Mouse (Mus musculus): ENCODE data around the gene Eci1. TPM values are rescaled to one million over a fixed set of nuclear protein-coding genes. Genes with fewer than 3 reads are reported as not detected.

Gene Eci1
- total RNA-seq, 4 experiments from 2014 or later, result 133 to 159 (median 146) TPM

DNA sequence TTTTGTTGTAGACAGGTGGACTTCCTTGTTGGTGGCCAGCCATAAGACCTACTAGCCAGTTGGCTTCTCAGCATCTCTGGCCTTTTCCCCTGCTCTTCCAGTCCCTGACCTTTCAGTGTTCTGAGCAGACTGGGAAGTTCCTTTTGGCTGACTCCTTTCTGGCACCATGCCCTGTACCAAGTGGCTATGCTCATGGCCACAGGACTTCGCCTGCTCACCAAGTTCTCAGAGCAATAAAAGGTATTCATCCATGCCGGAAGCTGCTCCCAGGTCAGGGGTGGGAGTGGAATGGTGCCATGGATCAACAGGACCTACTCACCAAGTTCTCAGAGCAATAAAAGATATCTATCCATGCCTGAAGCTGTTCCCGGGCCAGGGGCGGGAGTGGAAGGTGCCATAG is 46.1 kb downstream of the Eci1 start:
- peak; percentile 52 to 69 for DNase-seq (ENCODE audit: low spot score in 2 of 2)

DNA sequence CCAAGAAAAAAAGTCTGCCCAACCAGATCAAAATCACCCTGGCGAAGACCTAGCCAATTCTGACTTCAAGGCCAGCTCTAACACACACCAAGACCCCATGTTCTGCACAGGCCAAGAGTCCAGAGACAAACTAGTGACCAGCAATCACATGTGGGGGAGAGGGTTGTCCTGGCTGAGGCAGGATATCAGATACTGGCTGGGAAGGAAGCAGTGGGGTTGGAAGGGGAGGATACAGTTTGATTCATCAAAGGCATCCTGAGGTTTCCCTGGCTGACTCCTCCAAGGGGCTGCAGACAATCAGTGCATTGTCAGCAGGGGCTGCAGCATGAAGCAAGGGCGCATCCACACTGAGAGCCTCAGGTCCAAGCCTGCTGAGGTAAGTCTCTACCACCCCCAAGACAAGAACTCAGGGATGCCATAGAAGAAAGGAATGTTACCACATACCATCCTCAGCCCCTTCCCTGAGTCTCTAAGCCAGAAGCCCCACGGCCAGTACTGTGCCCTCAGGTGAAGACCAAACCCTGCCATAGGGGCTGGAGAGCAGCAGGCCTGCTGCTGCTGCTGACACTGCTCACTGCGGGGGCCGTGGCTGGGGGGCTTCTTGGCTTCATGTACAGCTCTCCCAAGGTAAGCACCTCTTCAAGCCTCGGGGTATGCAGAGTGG is 47.3 kb downstream of the Eci1 start, which contains the start of gene Bricd5:
Gene Bricd5, plus strand, starts transcription at position 273 of the 664 bp plus-strand sequence.
- DNase-seq (ENCODE audit: low spot score in 2 of 2), result no peak

DNA sequence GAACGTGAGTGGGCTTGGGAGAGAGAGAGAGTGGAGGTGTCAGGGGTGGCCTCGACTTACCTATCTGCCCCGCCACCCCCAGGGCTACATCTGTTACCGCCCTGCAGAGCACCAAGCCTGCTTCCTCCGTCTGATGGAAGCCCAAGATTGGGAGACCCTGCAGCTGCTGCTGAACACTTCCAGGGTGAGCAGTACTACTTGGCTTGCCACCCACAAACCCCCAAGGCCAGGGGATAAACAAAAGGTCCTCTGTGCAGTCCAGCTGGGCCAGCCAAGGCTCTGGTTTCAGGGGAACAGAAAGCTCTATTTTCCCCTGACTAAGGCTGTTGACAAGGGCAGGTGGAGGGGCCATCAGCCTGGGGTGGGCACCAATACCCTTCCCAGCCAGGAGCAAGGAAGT is 48.1 kb downstream of the Eci1 start:
- DNase-seq (ENCODE audit: low spot score in 2 of 2), result no peak

DNA sequence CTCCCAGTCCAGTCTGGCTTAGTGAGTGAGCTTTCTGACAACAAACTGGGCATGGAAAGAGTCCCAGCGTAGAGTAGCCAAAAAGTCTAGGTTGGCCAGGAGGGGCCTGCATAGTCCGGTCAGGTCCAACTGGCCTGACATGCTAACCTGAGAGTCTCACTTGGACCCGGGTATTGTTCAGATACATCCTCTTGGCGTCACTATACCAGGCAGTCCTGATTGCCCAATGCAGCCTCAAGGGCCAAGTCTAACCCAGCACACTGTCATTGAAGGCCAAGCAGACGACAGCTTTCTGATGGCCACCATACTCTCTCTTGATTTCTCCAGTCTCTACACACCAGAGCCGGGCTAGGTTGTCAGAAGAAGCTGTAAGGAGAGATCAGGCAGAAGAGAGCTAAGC is 49.1 kb downstream of the Eci1 start:
- no peak for DNase-seq (ENCODE audit: low spot score in 2 of 2)

DNA sequence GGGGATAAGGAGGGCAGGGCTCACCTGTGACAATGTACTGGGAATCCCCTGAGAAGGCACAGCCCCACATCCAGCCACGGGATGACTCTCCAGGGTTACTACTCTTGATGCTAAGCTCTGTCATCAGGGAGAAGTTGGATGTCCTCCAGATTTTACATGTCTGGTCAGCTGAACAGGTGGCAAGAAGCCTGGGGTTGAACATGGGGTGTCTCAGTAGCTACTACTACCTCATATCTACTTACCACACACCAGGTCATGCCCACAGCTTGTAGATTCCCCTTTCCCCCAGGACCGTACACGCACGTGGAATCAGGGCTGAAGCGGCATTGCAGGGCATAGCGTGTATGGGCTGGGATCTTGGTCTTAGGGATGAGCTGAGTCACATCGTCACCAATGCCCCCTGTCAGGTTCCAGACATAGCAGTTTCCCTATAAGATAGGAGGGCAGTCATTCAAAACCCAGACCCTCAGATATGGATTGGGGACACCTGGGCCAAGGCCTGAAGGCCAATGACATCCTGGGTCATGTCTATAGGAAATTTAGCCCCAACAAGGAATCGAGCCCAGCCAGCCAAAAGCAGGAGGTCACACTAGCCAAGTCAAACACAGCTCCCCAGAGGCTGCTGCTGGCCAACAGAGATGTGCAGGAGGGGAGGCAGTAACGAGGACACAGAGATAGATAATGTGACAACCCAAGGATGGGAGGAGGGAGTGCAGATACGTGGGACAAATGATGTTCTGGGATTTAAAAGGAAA is 49.8 kb downstream of the Eci1 start:
- DNase-seq (ENCODE audit: low spot score in 2 of 2), result no peak

DNA sequence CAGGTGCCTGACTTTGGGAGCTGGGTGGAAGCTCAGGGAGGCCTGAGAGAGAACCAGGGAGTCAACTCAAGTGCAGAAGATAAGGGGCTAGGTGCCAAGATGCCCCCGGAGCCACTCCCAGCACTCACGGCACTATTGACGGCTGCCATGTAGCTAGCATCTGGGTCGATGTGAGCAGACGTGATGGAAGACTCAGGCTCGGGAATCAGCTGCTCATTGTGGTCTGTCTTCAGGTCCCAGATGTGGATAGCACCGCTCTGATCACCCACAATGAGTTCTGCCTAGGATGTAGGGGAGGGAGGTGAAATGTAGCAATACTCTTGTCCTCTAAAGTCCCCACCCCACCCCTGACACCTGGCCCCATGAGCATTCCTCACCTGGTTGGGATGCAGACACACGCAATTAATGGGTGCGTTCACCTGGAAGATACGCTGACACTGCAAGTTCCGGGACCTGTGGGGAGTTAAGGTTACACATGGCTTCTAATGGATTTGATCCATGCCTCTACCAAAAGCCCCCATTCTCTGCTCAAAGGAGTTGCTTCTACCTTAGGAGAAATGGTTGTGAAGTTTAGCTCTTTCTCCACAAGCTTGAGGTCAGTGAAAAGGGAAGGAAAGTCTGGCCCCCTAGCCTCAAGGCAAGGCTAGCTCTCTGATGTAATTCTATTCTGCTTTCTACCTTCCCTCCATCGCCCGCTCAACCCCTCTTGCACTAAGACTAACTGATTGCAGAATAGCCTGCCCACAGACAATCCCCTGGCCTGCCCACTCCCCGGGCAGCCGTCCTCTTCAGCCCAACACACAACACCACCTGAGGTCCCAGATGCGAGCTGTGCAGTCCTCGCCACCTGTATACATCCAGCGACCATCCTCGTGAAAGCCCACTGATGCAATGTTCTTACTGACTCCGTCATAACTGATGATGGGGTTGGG is 50.9 kb downstream of the Eci1 start:
- no peak for DNase-seq (ENCODE audit: low spot score in 2 of 2)

DNA sequence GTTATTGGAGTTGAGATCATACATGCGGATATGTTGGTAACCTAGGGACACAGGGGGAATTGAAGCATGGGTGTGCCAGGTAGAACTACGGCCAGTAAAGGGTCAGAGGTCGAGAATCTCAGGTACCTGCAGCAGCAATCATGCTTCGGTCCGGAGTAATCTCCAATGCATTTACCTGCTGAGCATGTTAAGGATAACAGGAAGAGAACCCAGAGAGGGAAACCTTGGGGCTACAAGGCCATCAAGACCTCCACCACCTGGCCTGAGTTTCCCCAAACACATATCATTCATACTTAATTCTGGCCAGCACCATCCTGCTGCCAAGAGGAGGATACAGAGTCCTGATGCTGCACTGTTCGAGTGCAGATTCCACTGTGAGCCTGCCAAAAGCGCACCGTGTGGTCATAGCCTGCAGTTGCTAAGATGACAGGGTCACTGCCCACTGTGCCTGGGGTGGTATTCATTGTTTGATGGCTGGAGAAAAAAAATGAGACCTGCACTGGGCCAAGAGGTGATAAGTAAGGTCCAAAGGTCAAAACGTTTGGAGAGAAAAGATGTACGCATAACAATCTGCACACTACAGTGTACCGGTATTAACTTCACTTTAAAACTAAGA is 51.7 kb downstream of the Eci1 start:
- no peak for DNase-seq (ENCODE audit: low spot score in 2 of 2)

DNA sequence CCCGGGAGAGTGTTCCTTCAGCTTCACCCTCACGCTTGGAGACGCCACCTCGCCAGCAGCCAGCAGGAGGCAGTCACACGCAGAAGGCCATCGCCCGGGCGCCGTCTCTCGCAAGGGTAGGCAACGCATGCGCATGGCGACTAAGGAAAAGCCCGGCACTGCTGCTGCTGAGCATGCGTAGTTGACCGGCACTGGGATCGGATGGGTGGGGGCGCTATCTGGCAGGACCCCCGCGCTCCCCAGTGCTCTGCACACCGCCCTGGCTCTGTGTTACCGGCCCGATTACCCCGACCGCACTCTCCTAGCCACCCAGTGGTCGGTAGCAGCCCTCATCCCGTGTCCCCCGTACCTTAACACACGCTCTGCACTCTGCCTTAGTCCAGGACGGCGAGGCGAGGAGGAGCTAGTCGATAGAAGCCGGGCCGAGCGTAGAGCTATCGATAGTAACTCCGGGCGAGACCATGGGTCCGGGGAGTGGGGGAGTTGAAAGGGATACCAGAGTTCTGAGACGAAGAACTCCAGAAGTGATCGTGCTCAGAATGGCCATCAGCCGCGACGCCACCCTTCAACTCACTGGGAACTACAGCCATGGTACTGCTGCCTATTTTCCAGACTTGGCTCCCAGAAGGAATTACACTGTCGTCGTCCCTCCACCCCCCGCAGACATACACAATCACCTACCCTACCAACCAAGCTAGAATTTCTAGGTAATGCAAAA is 52.4 kb downstream of the Eci1 start, which contains the start of gene Mlst8:
Gene Mlst8, minus strand, starts transcription at position 416 of the 718 bp plus-strand sequence.
- DNase-seq (ENCODE audit: low spot score in 2 of 2), result peak; percentile 94 to 96

DNA sequence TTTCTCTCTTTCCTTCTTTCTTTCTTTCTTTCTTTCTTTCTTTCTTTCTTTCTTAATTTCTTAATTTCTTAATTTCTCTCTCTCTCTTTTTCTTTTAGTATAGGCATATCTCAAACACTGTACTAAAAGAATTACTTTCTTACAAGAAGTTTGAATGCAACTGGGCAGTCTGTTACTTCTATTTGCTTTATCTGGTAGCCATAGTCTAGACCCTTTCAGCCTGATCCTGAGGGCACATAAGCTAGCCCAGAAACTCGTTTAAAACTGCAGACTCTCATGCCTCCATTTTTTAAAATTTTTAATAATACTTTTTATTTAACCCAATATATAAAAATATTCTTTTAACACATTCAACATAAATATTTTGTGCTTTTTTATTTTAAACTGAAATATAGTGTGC is 53.0 kb downstream of the Eci1 start:
- no peak for DNase-seq (ENCODE audit: low spot score in 2 of 2)

DNA sequence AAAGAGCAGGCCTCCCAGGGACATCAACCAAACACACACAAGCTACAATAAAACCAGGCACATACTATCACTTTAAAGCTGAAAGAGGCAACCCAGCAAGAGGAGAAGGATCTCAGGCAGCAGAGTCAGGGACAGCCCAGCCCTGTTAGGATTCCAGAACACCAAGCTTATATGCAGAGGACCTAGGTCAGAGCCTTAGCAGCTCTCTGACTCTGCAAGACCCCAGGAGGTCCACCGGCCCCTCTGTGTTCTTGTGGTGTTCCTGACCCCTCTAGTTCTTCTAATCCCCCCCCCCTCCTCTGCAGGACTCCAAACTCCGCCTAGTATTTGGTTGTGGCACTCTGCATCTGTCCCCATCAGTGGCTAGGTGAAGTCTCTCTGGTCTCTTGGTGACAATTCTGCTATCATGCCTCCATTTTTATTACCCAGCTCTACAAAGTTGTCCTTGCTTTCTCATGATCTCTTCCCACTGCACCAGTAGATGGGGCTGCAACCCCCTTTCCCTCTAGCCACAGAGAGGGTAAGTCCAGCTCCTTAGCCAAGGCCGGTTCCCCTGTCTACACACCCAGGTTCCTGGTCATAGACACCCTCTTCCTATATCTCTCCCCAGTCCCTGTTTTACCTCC is 53.9 kb downstream of the Eci1 start:
- DNase-seq (ENCODE audit: low spot score in 2 of 2), result no peak

DNA sequence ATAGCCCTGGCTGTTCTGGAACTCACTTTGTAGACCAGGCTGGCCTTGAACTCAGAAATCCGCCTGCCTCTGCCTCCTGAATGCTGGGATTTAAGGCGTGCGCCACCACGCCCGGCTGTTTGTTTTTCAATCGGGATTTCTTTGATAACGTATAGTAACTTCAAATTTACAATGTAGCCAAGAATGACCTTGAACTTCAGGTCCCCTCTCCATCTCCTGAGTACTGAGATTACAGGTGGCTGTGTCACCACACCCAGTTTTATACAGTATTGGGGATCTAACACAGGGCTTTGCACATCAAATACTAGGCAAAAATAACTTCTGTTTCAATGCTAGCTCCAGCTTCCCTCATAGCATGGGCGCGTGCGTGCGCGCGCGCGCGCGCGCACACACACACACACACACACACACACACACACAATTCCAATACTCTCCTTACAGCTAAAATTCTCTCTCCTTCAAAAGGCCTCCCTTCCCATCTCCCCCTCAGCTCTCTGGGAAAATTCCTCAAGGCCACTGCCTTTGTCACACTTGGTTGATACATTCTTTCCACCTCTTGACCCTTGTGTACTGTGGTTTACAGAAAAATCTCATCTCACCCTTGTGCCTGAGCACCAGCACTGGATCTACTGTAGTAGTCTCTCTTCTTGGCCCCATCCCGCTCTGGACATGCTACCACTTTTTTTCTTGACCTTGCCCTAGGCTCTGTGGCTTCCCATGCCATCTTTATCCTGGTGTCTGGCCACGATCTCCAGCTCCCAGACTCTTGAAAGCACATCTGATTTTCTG is 54.8 kb downstream of the Eci1 start:
- no peak for DNase-seq (ENCODE audit: low spot score in 2 of 2)

DNA sequence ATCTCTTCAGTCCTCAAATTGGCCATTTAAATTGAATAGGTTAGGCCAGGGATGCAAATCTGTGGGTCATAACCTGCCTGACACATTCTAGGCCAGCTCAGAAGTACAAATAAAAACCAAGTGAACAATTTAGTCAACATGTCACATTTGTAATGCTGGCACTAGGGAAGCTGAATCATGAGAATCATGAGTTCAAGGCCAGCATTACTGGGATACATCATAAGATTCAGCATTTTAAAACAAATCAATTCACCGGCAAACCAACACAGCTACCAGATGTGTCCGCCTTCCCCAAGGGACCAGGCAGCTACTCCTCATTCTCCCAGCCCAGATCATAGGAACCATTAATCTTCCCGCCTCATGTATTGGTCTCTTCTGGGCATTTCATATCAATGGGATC is 57.1 kb downstream of the Eci1 start:
- no peak for DNase-seq (ENCODE audit: low spot score in 2 of 2)

DNA sequence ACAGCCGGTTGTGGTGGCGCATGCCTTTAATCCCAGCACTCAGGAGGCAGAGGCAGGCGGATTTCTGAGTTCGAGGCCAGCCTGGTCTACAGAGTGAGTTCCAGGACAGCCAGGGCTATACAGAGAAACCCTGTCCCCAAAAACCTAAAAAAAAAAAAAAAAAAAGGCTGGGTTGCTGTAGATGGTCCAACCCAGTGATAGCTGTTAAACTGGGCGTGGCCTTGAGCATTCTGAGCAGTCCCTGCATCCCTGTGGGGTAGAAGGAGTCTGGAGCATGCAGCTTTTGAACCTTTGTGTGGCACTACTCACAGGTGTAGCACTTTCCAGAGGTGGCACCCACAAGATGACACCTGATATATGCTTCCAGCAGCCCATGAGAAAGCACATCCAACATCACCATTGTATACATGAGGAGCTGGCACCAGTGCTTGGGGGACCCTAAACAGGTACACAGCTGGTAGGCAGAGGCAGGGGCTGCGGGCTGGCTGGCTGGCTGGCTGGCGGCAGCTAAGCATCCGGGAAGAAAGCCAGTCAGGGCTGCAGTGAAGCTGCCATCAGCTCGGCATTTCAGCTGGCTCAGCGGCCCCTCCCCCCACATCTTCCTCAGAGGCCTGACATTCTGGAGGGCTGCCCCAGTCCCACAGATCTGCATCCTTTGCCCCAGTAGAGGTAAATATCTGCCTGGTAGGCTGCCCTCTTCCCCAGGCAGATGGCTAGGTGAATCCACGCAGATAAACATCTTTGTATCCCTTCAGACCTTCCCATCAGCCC is 58.8 kb downstream of the Eci1 start:
- DNase-seq (ENCODE audit: low spot score in 2 of 2), result no peak

DNA sequence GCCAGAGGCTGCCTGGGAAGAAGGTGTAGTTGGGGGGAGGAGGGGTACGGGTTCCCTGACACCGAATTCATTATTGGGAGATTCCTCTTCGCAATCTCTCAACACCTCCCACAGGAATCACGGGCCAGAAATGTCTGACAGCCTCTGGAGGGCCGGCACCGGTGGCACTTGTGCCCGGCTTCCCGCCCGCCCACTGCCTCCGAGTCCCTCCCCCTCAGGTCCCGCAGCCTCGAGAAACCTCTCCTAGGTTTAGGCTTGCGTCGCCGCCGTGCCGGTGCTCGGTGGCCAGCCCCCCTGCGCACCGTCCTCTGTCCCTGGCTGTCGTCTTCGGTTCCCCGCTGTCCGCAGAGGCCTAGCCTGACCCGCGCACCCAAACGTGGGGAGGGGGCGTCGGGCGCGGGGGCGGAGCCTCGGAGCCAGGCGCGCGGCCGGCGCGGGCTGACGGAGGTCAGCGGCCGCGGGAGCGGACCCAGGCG is 61.8 kb downstream of the Eci1 start, which contains the start of gene Caskin1:
Gene Caskin1, plus strand, starts transcription at position 416 of the 476 bp plus-strand sequence.
- no peak for DNase-seq (ENCODE audit: low spot score in 2 of 2)

DNA sequence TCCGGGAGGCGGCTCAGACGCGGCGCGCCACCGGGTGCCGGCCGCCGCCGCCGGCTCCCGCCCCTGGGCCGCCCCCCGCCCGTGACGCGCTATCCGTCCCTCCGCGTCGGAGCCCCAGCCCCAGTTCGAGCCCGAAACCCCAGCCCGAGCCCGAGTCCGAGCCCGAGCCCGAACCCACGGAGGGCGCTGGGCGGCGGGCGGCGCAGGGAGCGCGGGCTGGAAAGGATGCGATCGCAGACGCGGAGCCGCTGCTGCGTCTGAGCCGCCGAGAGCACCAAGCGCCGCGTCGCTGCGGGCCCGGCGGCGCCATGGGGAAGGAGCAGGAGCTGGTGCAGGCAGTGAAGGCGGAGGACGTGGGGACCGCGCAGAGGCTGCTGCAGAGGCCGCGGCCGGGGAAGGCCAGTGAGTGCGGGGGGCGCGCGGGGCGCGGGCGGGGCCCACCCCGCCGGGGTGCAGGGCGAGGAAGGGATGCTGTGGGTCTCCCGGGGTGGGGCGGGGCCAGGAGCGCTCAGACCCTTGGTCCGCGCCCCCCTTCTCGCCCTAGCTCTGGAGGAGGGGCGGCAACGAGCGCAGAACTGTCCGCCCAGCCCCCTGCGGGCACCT is 62.3 kb downstream of the Eci1 start:
- DNase-seq (ENCODE audit: low spot score in 2 of 2), result no peak
